Mouse (Mus musculus): ENCODE results near the gene Eif2s2. TPM values are rescaled to one million over a fixed set of nuclear protein-coding genes. Genes with fewer than 3 reads are reported as not detected.
"Not testable (repeated sequence)": the region's sequence is repeated elsewhere in the genome, so short reads cannot be mapped to it uniquely, and the experiment has no call there.

Eif2s2 gene
- polyA plus RNA-seq, 1 experiment, result 551 TPM

GRCm38 (mm10) chr2:154902111-154902510, 9.4 kb upstream of the Eif2s2 start:
- Histone ChIP-seq H3K27ac (ENCODE audit: insufficient read depth, low read length) (peak overlapping the region; percentile 98), H3K9ac (ENCODE audit: low read depth, poor library complexity, severe bottlenecking) (0 out of 2 replicates have a peak overlapping the region, but pooled peaks have one; percentile 18), H3K4me3 (ENCODE audit: low read depth, low read length) (no peak overlapping the region), H3K27me3 (ENCODE audit: control insufficient read depth, insufficient read depth, low read length, poor library complexity, severe bottlenecking) (no peaks in the 10 kb centered on the region), H3K9me3 (replicated peaks; ENCODE audit: control insufficient read depth, insufficient read depth, low read length, poor library complexity, severe bottlenecking) (peaks cover 6% of the 10 kb centered on the region), H3K36me3 (ENCODE audit: control insufficient read depth, insufficient read depth, low read length, poor library complexity, severe bottlenecking) (no peaks in the 10 kb centered on the region), H3K4me1 (ENCODE audit: control insufficient read depth, insufficient read depth, low read length) (peaks cover 6% of the 10 kb centered on the region)
- TF ChIP-seq POLR2A (IDR thresholded peaks at IDR 0.05; ENCODE audit: insufficient read depth, low read length) (no peak), CTCF (IDR thresholded peaks at IDR 0.05; ENCODE audit: low read depth, low read length) (no peak), EP300 (IDR thresholded peaks at IDR 0.05; ENCODE audit: insufficient read depth, low read depth, low read length) (no peak)

- H3K36me3 ChIP-seq (ENCODE audit: control insufficient read depth, insufficient read depth, low read length, poor library complexity, severe bottlenecking); H3K9me3 ChIP-seq (replicated peaks; ENCODE audit: control insufficient read depth, insufficient read depth, low read length, poor library complexity, severe bottlenecking); H3K4me1 ChIP-seq (ENCODE audit: control insufficient read depth, insufficient read depth, low read length); H3K27me3 ChIP-seq (ENCODE audit: control insufficient read depth, insufficient read depth, low read length, poor library complexity, severe bottlenecking); H3K4me3 ChIP-seq (ENCODE audit: low read depth, low read length); H3K9ac ChIP-seq (ENCODE audit: low read depth, poor library complexity, severe bottlenecking): not testable (repeated sequence)
- H3K27ac ChIP-seq (ENCODE audit: insufficient read depth, low read length), result peak overlapping the region; percentile 99
- TF ChIP-seq EP300 (IDR thresholded peaks at IDR 0.05; ENCODE audit: insufficient read depth, low read depth, low read length), result peak; percentile 23; the same call in 1 of the 2 replicates
Measured at GRCm38 (mm10) chr2:154899412-154899811, 6.7 kb upstream of the Eif2s2 start.

GRCm38 (mm10) chr2:154899004-154899403, 6.3 kb upstream of the Eif2s2 start:
- not testable (repeated sequence) for H3K9me3 ChIP-seq (replicated peaks; ENCODE audit: control insufficient read depth, insufficient read depth, low read length, poor library complexity, severe bottlenecking); H3K27me3 ChIP-seq (ENCODE audit: control insufficient read depth, insufficient read depth, low read length, poor library complexity, severe bottlenecking); H3K4me3 ChIP-seq (ENCODE audit: low read depth, low read length); H3K4me1 ChIP-seq (ENCODE audit: control insufficient read depth, insufficient read depth, low read length); H3K36me3 ChIP-seq (ENCODE audit: control insufficient read depth, insufficient read depth, low read length, poor library complexity, severe bottlenecking); H3K9ac ChIP-seq (ENCODE audit: low read depth, poor library complexity, severe bottlenecking)
- H3K27ac ChIP-seq (ENCODE audit: insufficient read depth, low read length), result peak overlapping the region; percentile 93
- TF ChIP-seq EP300 (IDR thresholded peaks at IDR 0.05; ENCODE audit: insufficient read depth, low read depth, low read length), result peak; percentile 53; the same call in 1 of the 2 replicates

DNA sequence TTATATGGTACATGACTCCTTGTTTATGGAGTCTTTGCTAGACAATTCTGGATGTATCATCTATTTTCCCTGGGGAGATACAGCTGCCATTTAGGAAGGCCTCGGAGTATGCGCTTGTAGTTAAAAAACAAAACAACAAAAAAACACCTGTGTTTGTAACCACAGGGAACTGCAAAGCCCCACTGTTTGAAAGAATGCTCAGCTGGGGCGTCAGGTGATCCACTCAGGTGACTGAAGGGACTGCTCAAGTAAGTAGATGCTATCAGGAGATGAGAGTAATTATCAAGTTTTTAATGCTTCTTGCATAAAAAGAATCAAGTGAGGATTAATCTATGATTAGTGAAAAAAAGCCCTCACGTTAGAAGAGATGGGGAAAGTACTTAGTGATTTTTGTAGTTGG, 813 bp upstream of the Eif2s2 start:
- Histone ChIP-seq H3K27ac (ENCODE audit: insufficient read depth, low read length) (peak overlapping the region; percentile 80), H3K9me3 (replicated peaks; ENCODE audit: control insufficient read depth, insufficient read depth, low read length, poor library complexity, severe bottlenecking) (no peaks in the 10 kb centered on the region), H3K4me3 (ENCODE audit: low read depth, low read length) (no peak overlapping the region), H3K9ac (ENCODE audit: low read depth, poor library complexity, severe bottlenecking) (peak overlapping the region; percentile 80), H3K4me1 (ENCODE audit: control insufficient read depth, insufficient read depth, low read length) (no peaks in the 10 kb centered on the region), H3K27me3 (ENCODE audit: control insufficient read depth, insufficient read depth, low read length, poor library complexity, severe bottlenecking) (no peaks in the 10 kb centered on the region), H3K36me3 (ENCODE audit: control insufficient read depth, insufficient read depth, low read length, poor library complexity, severe bottlenecking) (peaks cover 31% of the 10 kb centered on the region)
- TF ChIP-seq POLR2A (IDR thresholded peaks at IDR 0.05; ENCODE audit: insufficient read depth, low read length) (no peak), EP300 (IDR thresholded peaks at IDR 0.05; ENCODE audit: insufficient read depth, low read depth, low read length) (no peak), CTCF (IDR thresholded peaks at IDR 0.05; ENCODE audit: low read depth, low read length) (no peak)

DNA sequence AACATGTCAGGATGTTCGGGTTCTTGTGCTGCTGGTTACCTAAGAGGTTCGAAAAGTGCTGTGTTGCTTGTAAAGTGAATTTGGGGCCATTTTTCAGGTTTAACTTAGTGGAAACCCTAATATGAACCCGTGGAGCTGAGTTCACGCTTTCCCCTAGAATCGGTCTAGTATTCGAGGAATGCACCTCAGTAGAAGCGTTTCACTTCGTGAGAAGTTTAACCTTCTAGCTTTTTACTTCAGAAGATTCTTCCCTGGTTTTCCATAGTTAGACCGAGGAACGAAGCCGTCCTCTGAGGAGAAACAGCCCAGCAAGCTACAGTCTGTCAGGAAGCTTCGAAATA, 280 bp upstream of the Eif2s2 start:
- peak overlapping the region; percentile 56 for H3K4me3 ChIP-seq (ENCODE audit: low read depth, low read length)
- peak overlapping the region; percentile 82 for H3K27ac ChIP-seq (ENCODE audit: insufficient read depth, low read length)
- no peak for TF ChIP-seq CTCF (IDR thresholded peaks at IDR 0.05; ENCODE audit: low read depth, low read length)
- no peak for TF ChIP-seq EP300 (IDR thresholded peaks at IDR 0.05; ENCODE audit: insufficient read depth, low read depth, low read length)
- peaks cover 37% of the 10 kb centered on the region for H3K36me3 ChIP-seq (ENCODE audit: control insufficient read depth, insufficient read depth, low read length, poor library complexity, severe bottlenecking)
- H3K9me3 ChIP-seq (replicated peaks; ENCODE audit: control insufficient read depth, insufficient read depth, low read length, poor library complexity, severe bottlenecking), result no peaks in the 10 kb centered on the region
- peak overlapping the region; percentile 80 for H3K9ac ChIP-seq (ENCODE audit: low read depth, poor library complexity, severe bottlenecking)
- no peaks in the 10 kb centered on the region for H3K4me1 ChIP-seq (ENCODE audit: control insufficient read depth, insufficient read depth, low read length)
- H3K27me3 ChIP-seq (ENCODE audit: control insufficient read depth, insufficient read depth, low read length, poor library complexity, severe bottlenecking), result no peaks in the 10 kb centered on the region

DNA sequence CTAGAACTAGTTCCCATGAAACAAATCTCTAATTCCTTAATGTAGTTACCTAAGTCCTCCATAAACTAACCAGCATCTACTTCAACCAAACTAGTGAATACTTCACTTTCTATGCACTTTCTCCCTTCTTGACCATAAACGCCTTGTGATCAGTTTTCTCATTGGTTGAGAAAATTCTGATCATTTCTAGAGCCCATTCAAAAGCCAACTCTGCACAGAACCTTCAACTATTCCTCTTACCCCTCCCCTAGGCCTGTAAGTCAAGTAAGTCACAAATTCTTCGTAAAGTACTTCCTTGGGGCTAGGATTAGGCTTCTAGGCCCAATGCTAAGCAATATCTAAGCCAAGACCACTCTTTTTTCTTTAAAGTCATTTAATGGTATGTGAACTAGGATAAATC, 1.1 kb downstream of the Eif2s2 start:
- Histone ChIP-seq H3K9me3 (replicated peaks; ENCODE audit: control insufficient read depth, insufficient read depth, low read length, poor library complexity, severe bottlenecking) (no peaks in the 10 kb centered on the region), H3K36me3 (ENCODE audit: control insufficient read depth, insufficient read depth, low read length, poor library complexity, severe bottlenecking) (peaks cover 51% of the 10 kb centered on the region), H3K4me1 (ENCODE audit: control insufficient read depth, insufficient read depth, low read length) (no peaks in the 10 kb centered on the region), H3K27me3 (ENCODE audit: control insufficient read depth, insufficient read depth, low read length, poor library complexity, severe bottlenecking) (no peaks in the 10 kb centered on the region), H3K9ac (ENCODE audit: low read depth, poor library complexity, severe bottlenecking) (peak overlapping the region; percentile 92), H3K27ac (ENCODE audit: insufficient read depth, low read length) (peak overlapping the region; percentile 27), H3K4me3 (ENCODE audit: low read depth, low read length) (peak overlapping the region; percentile 88)
- no peak for TF ChIP-seq POLR2A (IDR thresholded peaks at IDR 0.05; ENCODE audit: insufficient read depth, low read length)
- TF ChIP-seq CTCF (IDR thresholded peaks at IDR 0.05; ENCODE audit: low read depth, low read length), result no peak
- TF ChIP-seq EP300 (IDR thresholded peaks at IDR 0.05; ENCODE audit: insufficient read depth, low read depth, low read length), result no peak

Data from ES-Bruce4 (cell line).